Mouse (Mus musculus): ENCODE results near the gene Batf.
A peak's percentile ranks its signal among the peaks of the same experiment; 100 is the strongest.
"Not testable (repeated sequence)": the region's sequence is repeated elsewhere in the genome, so short reads cannot be mapped to it uniquely, and the experiment has no call there.

Gene Batf

GRCm38 (mm10) chr12:85686466-85687216 lies at the start of gene Batf:
Gene Batf, plus strand, starts transcription at chr12:85686669.
- DNase-seq (ENCODE audit: low read depth, low spot score): no peak

- no peak for DNase-seq (ENCODE audit: low read depth, low spot score)
Measured at GRCm38 (mm10) chr12:85637932-85638331, 48.5 kb upstream of the Batf start.

DNA sequence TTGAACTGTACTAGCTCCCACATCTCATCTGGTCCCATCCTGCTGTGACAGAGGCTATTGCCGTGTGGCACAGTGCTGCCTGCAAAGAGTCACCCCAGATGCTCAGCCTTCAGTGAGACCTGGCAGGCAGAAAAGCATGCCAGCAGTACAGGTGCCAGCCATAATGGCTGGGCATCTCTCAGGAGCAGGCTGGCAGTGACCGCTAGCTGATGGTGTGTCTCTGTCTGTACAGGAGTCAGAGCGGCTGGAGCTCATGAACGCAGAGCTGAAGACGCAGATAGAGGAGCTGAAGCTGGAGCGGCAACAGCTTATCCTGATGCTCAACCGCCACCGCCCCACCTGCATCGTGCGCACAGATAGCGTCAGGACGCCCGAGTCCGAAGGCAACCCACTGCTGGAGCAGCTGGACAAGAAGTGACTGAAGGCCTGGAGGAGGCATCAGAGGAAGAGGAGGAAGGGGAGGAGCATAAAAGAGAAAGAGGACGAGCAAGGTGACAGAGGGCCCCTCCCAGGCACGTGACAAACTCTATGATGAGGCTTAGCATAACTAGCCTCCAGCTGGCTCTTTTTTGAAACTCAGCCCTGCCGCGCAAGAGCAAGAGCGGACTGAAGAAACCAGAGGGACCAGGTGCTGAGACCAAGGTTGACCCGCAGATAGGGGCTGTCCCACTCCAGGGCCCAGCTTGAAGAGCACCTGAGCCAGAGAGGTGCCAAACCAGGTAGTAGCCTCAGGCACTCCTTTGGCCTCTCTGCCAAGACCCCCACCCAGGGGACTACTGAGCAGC lies 47.7 kb upstream of the Batf start:
- DNase-seq (ENCODE audit: low read depth, low spot score): no peak

- DNase-seq (ENCODE audit: low read depth, low spot score): no peak
Measured at GRCm38 (mm10) chr12:85639326-85640008, 47.0 kb upstream of the Batf start.

- DNase-seq (ENCODE audit: low read depth, low spot score): no peak
Measured at GRCm38 (mm10) chr12:85640852-85641563, 45.5 kb upstream of the Batf start.

GRCm38 (mm10) chr12:85641564-85641931 lies 44.9 kb upstream of the Batf start:
- DNase-seq (ENCODE audit: low read depth, low spot score): no peak

DNA sequence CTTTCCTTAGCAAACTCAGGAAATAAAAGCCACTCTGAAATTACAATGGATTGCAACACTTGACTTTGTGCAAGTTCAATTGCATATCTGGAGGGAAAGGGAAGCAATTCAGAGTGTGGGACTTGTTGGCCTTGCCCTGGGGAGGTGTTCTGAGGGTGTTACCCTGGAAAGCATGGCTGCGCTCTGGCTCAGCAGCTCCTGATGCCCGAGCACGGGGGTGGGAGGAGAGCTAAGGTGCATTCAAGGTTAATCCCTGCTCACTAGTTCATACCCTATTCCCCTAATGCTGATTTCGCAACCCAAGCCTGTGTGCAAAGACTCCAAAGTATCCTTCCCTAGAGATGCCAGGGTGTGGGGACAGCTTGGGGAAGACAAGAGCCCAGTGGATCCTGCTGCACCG lies 42.7 kb upstream of the Batf start:
- DNase-seq (ENCODE audit: low read depth, low spot score): no peak

- DNase-seq (ENCODE audit: low read depth, low spot score): no peak
Measured at GRCm38 (mm10) chr12:85645664-85646063, 40.8 kb upstream of the Batf start.

DNA sequence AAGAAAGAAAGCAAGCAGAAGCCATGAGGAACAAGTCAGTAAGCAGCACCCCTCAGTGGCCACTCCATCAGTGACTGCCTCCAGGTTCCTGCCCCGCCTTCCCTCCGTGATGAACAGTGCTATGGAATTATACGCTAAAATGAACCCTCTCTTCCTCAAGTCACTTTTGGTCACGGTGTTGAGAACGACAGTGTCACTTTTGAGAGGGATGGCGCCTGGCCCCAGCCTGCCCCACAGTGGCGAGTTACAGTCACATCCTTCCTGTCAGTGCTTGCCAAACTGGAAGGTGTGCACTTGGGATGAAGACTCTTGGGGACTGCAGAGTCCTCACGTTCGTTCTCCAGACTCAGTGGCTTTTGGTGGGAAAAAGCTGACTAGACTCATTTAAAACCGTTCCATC lies 39.1 kb upstream of the Batf start:
- DNase-seq (ENCODE audit: low read depth, low spot score): no peak

GRCm38 (mm10) chr12:85647955-85648354 lies 38.5 kb upstream of the Batf start:
- no peak for DNase-seq (ENCODE audit: low read depth, low spot score)

GRCm38 (mm10) chr12:85659319-85659718 lies 27.1 kb upstream of the Batf start:
- no peak for DNase-seq (ENCODE audit: low read depth, low spot score)

DNA sequence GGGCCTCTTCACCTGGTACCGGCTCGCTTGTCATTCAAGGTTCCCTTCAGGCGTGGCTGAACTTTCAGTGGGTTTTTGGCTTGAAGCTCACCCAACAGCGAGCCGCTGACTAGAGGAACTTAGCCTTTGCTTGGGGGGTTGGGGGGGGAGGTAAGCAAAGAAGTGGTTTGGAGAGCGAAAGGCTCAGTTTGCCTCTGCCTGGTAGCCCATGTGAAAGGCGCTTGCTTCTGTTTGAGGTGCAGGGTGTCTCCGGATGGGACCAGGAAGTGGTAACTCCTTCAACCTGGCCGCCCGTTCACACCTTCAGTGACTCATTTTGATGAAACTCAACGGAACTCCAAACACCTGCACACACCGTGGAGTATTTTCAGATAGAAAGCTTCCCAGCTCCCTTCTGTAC lies 25.6 kb upstream of the Batf start:
- DNase-seq (ENCODE audit: low read depth, low spot score): no peak

DNA sequence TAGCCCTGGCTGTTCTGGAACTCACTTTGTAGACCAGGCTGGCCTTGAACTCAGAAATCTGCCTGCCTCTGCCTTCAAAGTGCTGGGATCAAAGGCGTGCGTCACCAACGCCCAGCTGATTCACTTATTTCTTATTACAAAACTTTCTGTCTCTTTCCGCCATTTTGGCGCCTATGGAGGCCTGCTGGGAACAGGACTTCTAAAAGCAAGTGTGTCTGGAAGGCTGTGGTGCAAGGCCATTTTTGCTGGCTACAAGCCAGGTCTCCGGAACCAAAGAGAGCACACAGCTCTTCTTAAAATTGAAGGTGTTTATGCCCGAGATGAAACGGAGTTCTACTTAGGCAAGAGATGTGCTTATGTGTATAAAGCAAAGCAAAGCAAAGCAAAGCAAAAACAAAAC lies 24.2 kb upstream of the Batf start:
- DNase-seq (ENCODE audit: low read depth, low spot score): not testable (repeated sequence)

DNA sequence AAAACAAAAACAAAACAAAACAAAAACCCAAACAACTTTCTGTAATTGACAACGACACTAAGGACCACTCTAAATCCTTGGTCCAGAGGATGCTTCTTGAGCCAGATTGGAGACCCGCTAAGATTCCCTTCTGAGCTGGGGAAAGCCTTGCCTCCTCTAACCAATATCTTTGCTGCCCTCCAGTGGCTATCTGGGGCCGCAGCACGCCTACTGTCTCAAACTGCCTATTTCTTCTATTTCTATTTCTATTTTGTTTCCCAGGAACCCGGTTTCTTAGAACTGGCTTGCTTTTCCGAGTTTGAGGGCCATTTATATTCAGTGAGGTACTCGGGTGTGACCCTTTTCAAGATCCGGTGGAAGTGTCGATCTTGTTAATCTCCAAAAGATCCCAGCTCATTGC lies 23.6 kb upstream of the Batf start:
- peak; percentile 39 for DNase-seq (ENCODE audit: low read depth, low spot score)

DNA sequence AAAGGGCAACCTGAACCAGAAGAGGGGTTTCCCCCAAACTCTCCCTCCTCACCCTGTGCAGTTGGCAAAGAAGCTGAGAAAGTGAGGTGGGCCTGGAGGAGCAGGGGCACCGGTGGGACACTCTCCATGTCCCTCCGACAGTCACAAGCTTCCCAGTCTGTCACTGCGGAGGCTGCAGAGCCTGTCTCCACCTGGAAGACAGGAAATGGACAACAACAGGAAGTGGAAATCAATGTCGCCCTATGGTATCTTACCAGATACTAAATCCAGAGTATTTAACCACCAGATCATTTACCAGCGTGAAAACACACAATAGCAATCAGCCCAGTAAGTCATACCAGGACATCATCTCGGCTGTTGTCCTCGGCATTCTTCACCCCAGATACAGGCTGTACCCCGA lies 20.4 kb upstream of the Batf start:
- DNase-seq (ENCODE audit: low read depth, low spot score): no peak

- DNase-seq (ENCODE audit: low read depth, low spot score): no peak
Measured at GRCm38 (mm10) chr12:85667071-85667470, 19.4 kb upstream of the Batf start.

DNA sequence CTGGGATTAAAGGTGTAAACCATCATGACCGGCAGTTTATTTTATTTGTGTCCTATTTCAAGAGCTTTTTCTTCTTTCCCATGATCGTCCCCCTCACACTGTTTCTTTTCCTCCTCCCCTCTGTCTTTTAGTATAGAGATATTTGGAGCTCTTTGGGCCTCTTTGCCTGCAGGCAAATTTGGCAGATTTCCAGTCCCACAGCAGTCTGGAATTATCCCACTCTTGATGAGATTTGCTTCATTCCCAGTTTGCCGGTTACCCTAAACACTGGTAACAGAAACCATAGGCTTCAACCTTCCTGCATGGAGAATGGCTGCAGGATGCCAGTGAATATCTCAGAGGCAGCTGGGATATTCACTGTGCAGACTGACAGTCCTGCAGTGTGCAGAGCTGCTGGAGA lies 17.8 kb upstream of the Batf start:
- DNase-seq (ENCODE audit: low read depth, low spot score): no peak

- no peak for DNase-seq (ENCODE audit: low read depth, low spot score)
Measured at GRCm38 (mm10) chr12:85670080-85670479, 16.4 kb upstream of the Batf start.

GRCm38 (mm10) chr12:85673914-85674313 lies 12.6 kb upstream of the Batf start:
- DNase-seq (ENCODE audit: low read depth, low spot score): no peak

GRCm38 (mm10) chr12:85679117-85679516 lies 7.4 kb upstream of the Batf start:
- no peak for DNase-seq (ENCODE audit: low read depth, low spot score)

DNA sequence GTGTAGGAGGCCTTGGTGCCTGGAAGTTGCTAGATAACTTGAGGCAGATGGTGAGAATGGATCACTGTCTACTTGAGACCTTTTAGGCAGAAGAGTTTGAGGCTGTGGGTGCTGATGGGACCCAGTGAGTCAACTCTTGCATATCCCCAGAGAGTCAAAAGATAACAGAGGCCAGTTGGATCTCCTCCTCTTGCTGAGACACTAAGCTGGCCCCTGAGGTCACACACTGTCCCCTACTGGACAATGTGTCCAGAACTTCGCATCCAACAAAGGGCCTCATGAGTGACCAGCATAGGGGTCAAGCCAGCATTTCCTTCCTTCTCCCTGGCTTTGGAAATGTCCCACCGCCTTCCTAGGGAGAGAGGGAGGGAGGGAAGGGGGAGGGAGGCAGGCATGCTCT lies 6.7 kb upstream of the Batf start:
- DNase-seq (ENCODE audit: low read depth, low spot score): no peak

DNA sequence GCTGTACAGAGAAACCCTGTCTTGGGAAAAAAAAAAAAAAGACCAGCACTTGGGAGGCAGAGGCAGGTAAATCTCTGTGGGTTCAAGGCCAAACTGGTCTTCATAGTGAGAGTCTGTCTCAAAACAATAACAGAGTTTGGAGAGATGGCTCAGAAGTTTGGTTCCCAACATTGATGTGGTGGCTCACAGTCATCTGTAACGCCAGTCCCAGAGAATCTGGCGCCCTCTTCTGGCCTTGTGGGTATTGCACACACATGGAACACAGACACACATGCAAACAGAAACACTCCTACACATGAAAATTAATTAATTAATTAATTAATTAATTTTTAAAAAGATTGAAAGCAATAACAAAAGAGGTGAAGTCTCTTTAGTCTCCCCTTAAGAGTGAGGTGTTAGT lies 4.1 kb upstream of the Batf start:
- no peak for DNase-seq (ENCODE audit: low read depth, low spot score)
